Mouse (Mus musculus) ES-E14 (cell line): ENCODE measurements around the gene Actr1a.

Experiments
- CHD2 ChIP-seq: IDR thresholded peaks from 2 replicates; pipeline ENCODE4 v1.6.1; 2014; ENCODE audit warnings: mild to moderate bottlenecking, low read depth, low read length, inconsistent platforms
- HCFC1 ChIP-seq: IDR thresholded peaks from 2 replicates; pipeline ENCODE4 v1.6.1; 2012; ENCODE audit warnings: low read length, inconsistent platforms, borderline replicate concordance; ENCODE audit not compliant: insufficient read depth
- MAFK ChIP-seq: IDR thresholded peaks from 2 replicates; pipeline ENCODE4 v1.6.1; 2014; ENCODE audit warnings: mild to moderate bottlenecking, low read depth, low read length, inconsistent platforms; ENCODE audit not compliant: insufficient read depth
- ZC3H11A ChIP-seq: IDR thresholded peaks from 2 replicates; pipeline ENCODE4 v1.6.1; 2012; ENCODE audit warnings: low read depth, mild to moderate bottlenecking, inconsistent platforms, low read length, borderline replicate concordance
- ZNF384 ChIP-seq: IDR thresholded peaks from 2 replicates; pipeline ENCODE4 v1.6.1; 2012; ENCODE audit warnings: low read depth, low read length, inconsistent platforms

DNA sequence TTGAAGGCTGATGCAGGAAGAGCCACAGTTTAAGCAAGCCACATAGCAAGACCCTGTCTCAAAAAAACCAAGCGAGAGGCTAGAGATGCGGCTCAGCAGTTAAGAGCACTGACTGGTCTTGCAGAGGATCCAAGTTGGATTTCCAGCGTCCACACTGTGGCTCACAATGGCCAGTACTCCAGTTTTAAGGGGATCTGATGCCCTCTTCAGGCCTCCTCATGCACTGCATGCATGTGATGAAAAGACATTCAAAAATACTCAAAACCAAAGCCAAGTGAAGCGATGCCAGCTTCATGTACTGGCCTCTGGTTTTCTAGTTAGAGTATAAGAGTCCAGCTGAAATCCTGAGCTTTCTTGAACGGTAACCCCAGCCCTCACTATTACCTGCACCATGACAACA lies 5.7 kb downstream of the Actr1a start:
- TF ChIP-seq HCFC1 = no peak
- no peak for TF ChIP-seq CHD2
- TF ChIP-seq MAFK = no peak
- no peak for TF ChIP-seq ZC3H11A
- TF ChIP-seq ZNF384 = no peak
